Mouse (Mus musculus) retina, postnatal 1 day (tissue): Measurements from ENCODE around the gene Olfr204.
"Not testable (repeated sequence)": the region's sequence is repeated elsewhere in the genome, so short reads cannot be mapped to it uniquely, and the experiment has no call there.

ENCODE experiments used
- DNase-seq: peaks from one replicate; pipeline ENCODE4 v3.0.0-alpha.2; 2012

Olfr204 gene

GRCm38 (mm10) chr16:59318148-59318547 lies at the start of gene Olfr204:
Gene Olfr204 (minus strand): TSS chr16:59318248.
- no peak for DNase-seq

- DNase-seq = no peak
These were observed 45.8 kb upstream of the Olfr204 start, which contains the start of gene Olfr209 for GRCm38 (mm10) chr16:59363893-59364292. Gene Olfr209 (minus strand): TSS chr16:59363993.

- DNase-seq = no peak
These were observed 31.1 kb upstream of the Olfr204 start, which contains the start of gene Olfr206 for GRCm38 (mm10) chr16:59349146-59349545. Gene Olfr206 (minus strand): TSS chr16:59349246.

- DNase-seq = no peak
These were observed 13.0 kb upstream of the Olfr204 start, which contains the start of gene Olfr205 for GRCm38 (mm10) chr16:59331038-59331437. Gene Olfr205 (minus strand): TSS chr16:59331138.

GRCm38 (mm10) chr16:59323262-59323661 lies 5.2 kb upstream of the Olfr204 start:
- DNase-seq = not testable (repeated sequence)

GRCm38 (mm10) chr16:59298581-59298980 lies 19.5 kb downstream of the Olfr204 start, which contains the start of gene Olfr203:
Gene Olfr203 (plus strand): TSS chr16:59298881.
- no peak for DNase-seq

- DNase-seq = not testable (repeated sequence)
These were observed 30.5 kb downstream of the Olfr204 start for GRCm38 (mm10) chr16:59287576-59287975.

GRCm38 (mm10) chr16:59286693-59287092 lies 31.4 kb downstream of the Olfr204 start, which contains the start of gene Olfr202:
Gene Olfr202 (minus strand): TSS chr16:59286793.
- no peak for DNase-seq

GRCm38 (mm10) chr16:59283476-59283875 lies 34.6 kb downstream of the Olfr204 start:
- no peak for DNase-seq

GRCm38 (mm10) chr16:59280542-59280941 lies 37.5 kb downstream of the Olfr204 start:
- DNase-seq = no peak

- not testable (repeated sequence) for DNase-seq
These were observed 45.5 kb downstream of the Olfr204 start, which contains the start of gene Olfr201 for GRCm38 (mm10) chr16:59272532-59272931. Gene Olfr201 (minus strand): TSS chr16:59272632.

GRCm38 (mm10) chr16:59269097-59269496 lies 49.0 kb downstream of the Olfr204 start:
- DNase-seq = not testable (repeated sequence)
